Mouse (Mus musculus) cerebellum, adult 8-10 months (tissue): ENCODE results near the gene Pycr2.
"Not testable (repeated sequence)": the region's sequence is repeated elsewhere in the genome, so short reads cannot be mapped to it uniquely, and the experiment has no call there.

ENCODE experiments used
- DNase-seq: peaks from one replicate; pipeline ENCODE4 v3.0.0; 2022

Pycr2 gene

GRCm38 (mm10) chr1:180904039-180904814 is at the start of gene Pycr2:
TSS of gene Pycr2 (plus strand) at chr1:180904293.
- peak; percentile 92 for DNase-seq

- DNase-seq: no peak
Observed at GRCm38 (mm10) chr1:180858763-180859162, 45.3 kb upstream of the Pycr2 start.

- no peak for DNase-seq
Observed at GRCm38 (mm10) chr1:180860030-180860429, 44.1 kb upstream of the Pycr2 start.

- no peak for DNase-seq
Observed at GRCm38 (mm10) chr1:180863606-180864005, 40.5 kb upstream of the Pycr2 start.

GRCm38 (mm10) chr1:180866001-180866400 is 38.1 kb upstream of the Pycr2 start:
- DNase-seq: no peak

- no peak for DNase-seq
Observed at GRCm38 (mm10) chr1:180870122-180870650, 33.9 kb upstream of the Pycr2 start.

GRCm38 (mm10) chr1:180873861-180874484 is 30.1 kb upstream of the Pycr2 start:
- DNase-seq: no peak

GRCm38 (mm10) chr1:180874615-180875014 is 29.5 kb upstream of the Pycr2 start:
- no peak for DNase-seq

GRCm38 (mm10) chr1:180875126-180875525 is 29.0 kb upstream of the Pycr2 start:
- no peak for DNase-seq

GRCm38 (mm10) chr1:180877466-180877865 is 26.6 kb upstream of the Pycr2 start:
- no peak for DNase-seq

GRCm38 (mm10) chr1:180881768-180882167 is 22.3 kb upstream of the Pycr2 start:
- DNase-seq: no peak

GRCm38 (mm10) chr1:180883731-180884130 is 20.4 kb upstream of the Pycr2 start:
- DNase-seq: no peak

- DNase-seq: no peak
Observed at GRCm38 (mm10) chr1:180884484-180884883, 19.6 kb upstream of the Pycr2 start.

GRCm38 (mm10) chr1:180888556-180889042 is 15.5 kb upstream of the Pycr2 start:
- no peak for DNase-seq

GRCm38 (mm10) chr1:180889172-180889571 is 14.9 kb upstream of the Pycr2 start:
- no peak for DNase-seq

GRCm38 (mm10) chr1:180889841-180890240 is 14.3 kb upstream of the Pycr2 start:
- DNase-seq: no peak

GRCm38 (mm10) chr1:180892808-180893207 is 11.3 kb upstream of the Pycr2 start, which contains the start of gene Lefty2:
TSS of gene Lefty2 (plus strand) at chr1:180893108.
- DNase-seq: no peak

GRCm38 (mm10) chr1:180894088-180894987 is 9.8 kb upstream of the Pycr2 start:
- DNase-seq: not testable (repeated sequence)

GRCm38 (mm10) chr1:180901107-180901506 is 3.0 kb upstream of the Pycr2 start:
- DNase-seq: peak; percentile 23

GRCm38 (mm10) chr1:180902915-180903314 is 1.2 kb upstream of the Pycr2 start:
- no peak for DNase-seq

GRCm38 (mm10) chr1:180903666-180904038 is 441 bp upstream of the Pycr2 start:
- DNase-seq: no peak

- no peak for DNase-seq
Observed at GRCm38 (mm10) chr1:180904815-180905080, 655 bp downstream of the Pycr2 start.

- no peak for DNase-seq
Observed at GRCm38 (mm10) chr1:180905307-180905706, 1.2 kb downstream of the Pycr2 start.
